Mouse (Mus musculus) MEL (cell line): ENCODE results near the gene Pard6a. TPM values are rescaled to one million over a fixed set of nuclear protein-coding genes. Genes with fewer than 3 reads are reported as not detected.

Source experiments
- DNase-seq: peaks from one replicate; pipeline ENCODE4 v3.0.0; 2011; ENCODE audit warnings: low read depth, low spot score
- H3K27ac ChIP-seq: 2 replicates; pipeline ENCODE4 v1.5.1; 2012; ENCODE audit warnings: low read depth, mild to moderate bottlenecking, control low read depth, low read length, moderate library complexity; ENCODE audit not compliant: control insufficient read depth
- H3K27me3 ChIP-seq, 2 experiments: fragments of 150-350 bp in 1 of 2; sonication (generic) in 1 of 2; 2 replicates each; pipeline ENCODE4 v1.6.1; 2012; ENCODE audit warnings: low read length in 2 of 2, mild to moderate bottlenecking in 2 of 2, improper control_type of control experiment in 1 of 2, moderate library complexity in 1 of 2; ENCODE audit not compliant: insufficient read depth in 2 of 2, control insufficient read depth in 1 of 2
- H3K36me3 ChIP-seq, 2 experiments: 2 replicates each; pipeline ENCODE4 v1.6.1; 2012 to 2014; ENCODE audit warnings: low read length in 2 of 2, improper control_type of control experiment in 1 of 2, inconsistent platforms in 1 of 2, mild to moderate bottlenecking in 1 of 2; ENCODE audit not compliant: insufficient read depth in 2 of 2, control insufficient read depth in 1 of 2
- H3K4me1 ChIP-seq, 2 experiments: fragments of 150-350 bp in 1 of 2; sonication (generic) in 1 of 2; 2 replicates each; pipeline ENCODE4 v1.6.1; 2012; ENCODE audit warnings: low read length in 2 of 2, improper control_type of control experiment in 1 of 2, mild to moderate bottlenecking in 1 of 2; ENCODE audit not compliant: insufficient read depth in 2 of 2, control insufficient read depth in 1 of 2
- H3K4me3 ChIP-seq, 2 experiments: fragments of 150-350 bp in 1 of 2; sonication (generic) in 1 of 2; 2 replicates each; pipeline ENCODE4 v1.5.1; 2012; ENCODE audit warnings: low read depth in 2 of 2, low read length in 2 of 2, mild to moderate bottlenecking in 2 of 2, moderate library complexity in 2 of 2, control low read depth in 1 of 2, improper control_type of control experiment in 1 of 2; ENCODE audit not compliant: control insufficient read depth in 1 of 2, insufficient read depth in 1 of 2
- H3K79me2 ChIP-seq: 2 replicates; pipeline ENCODE4 v1.6.1; 2012; ENCODE audit warnings: mild to moderate bottlenecking, low read length, moderate library complexity; ENCODE audit not compliant: control insufficient read depth, poor library complexity, insufficient read depth
- H3K9ac ChIP-seq: 2 replicates; pipeline ENCODE4 v1.6.1; 2012; ENCODE audit warnings: low read depth, mild to moderate bottlenecking, control low read depth, low read length, moderate library complexity; ENCODE audit not compliant: control insufficient read depth, poor library complexity, severe bottlenecking
- H3K9me3 ChIP-seq: fragments of 150-350 bp; sonication (generic); replicated peaks from 2 replicates; pipeline ENCODE4 v1.6.1; 2012; ENCODE audit warnings: mild to moderate bottlenecking, low read length, improper control_type of control experiment, moderate library complexity; ENCODE audit not compliant: insufficient read depth
- BHLHE40 ChIP-seq: IDR thresholded peaks from 2 replicates; pipeline ENCODE4 v1.6.1; 2012; ENCODE audit warnings: low read depth, mild to moderate bottlenecking, inconsistent platforms, low read length, improper control_type of control experiment, borderline replicate concordance
- CHD1 ChIP-seq: IDR thresholded peaks from 2 replicates; pipeline ENCODE4 v1.6.1; 2012; ENCODE audit warnings: low read depth, mild to moderate bottlenecking, inconsistent platforms, low read length, improper control_type of control experiment
- CTCF ChIP-seq, 3 experiments: IDR thresholded peaks in 2 of 3; conservative IDR thresholded peaks in 1 of 3; 2 replicates each; pipeline ENCODE4 v1.5.1; 2011 to 2012; ENCODE audit warnings: low read length in 3 of 3, low read depth in 2 of 3, mild to moderate bottlenecking in 2 of 3, improper control_type of control experiment in 1 of 3, inconsistent platforms in 1 of 3, mixed read lengths in 1 of 3, moderate library complexity in 1 of 3; ENCODE audit not compliant: control insufficient read depth in 1 of 3, insufficient read depth in 1 of 3, poor library complexity in 1 of 3, severe bottlenecking in 1 of 3
- E2F4 ChIP-seq: IDR thresholded peaks from 2 replicates; pipeline ENCODE4 v1.6.1; 2011; ENCODE audit warnings: low read depth, low read length, improper control_type of control experiment, borderline replicate concordance
- ELF1 ChIP-seq: IDR thresholded peaks from 2 replicates; pipeline ENCODE4 v1.6.1; 2014; ENCODE audit warnings: low read depth, mild to moderate bottlenecking, inconsistent platforms, low read length, improper control_type of control experiment, moderate library complexity
- EP300 ChIP-seq, 2 experiments: IDR thresholded peaks; 2 replicates each; pipeline ENCODE4 v1.6.1; 2011; ENCODE audit warnings: improper control_type of control experiment in 2 of 2, low read length in 2 of 2, low read depth in 1 of 2, mild to moderate bottlenecking in 1 of 2
- GABPA ChIP-seq: IDR thresholded peaks from 2 replicates; pipeline ENCODE4 v1.6.1; 2012; ENCODE audit warnings: low read depth, mild to moderate bottlenecking, inconsistent platforms, low read length, improper control_type of control experiment, moderate library complexity
- GATA1 ChIP-seq: IDR thresholded peaks from 2 replicates; pipeline ENCODE4 v1.6.1; 2011; ENCODE audit warnings: low read depth, low read length, improper control_type of control experiment
- HCFC1 ChIP-seq: IDR thresholded peaks from 2 replicates; pipeline ENCODE4 v1.6.1; 2012; ENCODE audit warnings: low read depth, mild to moderate bottlenecking, inconsistent platforms, low read length, improper control_type of control experiment, moderate library complexity
- JUND ChIP-seq: IDR thresholded peaks from 2 replicates; pipeline ENCODE4 v1.6.1; 2011; ENCODE audit warnings: low read depth, mild to moderate bottlenecking, improper control_type of control experiment, low read length
- KAT2A ChIP-seq: conservative IDR thresholded peaks from 2 replicates; pipeline ENCODE4 v1.6.1; 2012; ENCODE audit warnings: low read depth, low read length, improper control_type of control experiment, inconsistent platforms
- MAFK ChIP-seq: IDR thresholded peaks from 2 replicates; pipeline ENCODE4 v1.6.1; 2011; ENCODE audit warnings: low read depth, mild to moderate bottlenecking, low read length, improper control_type of control experiment, borderline replicate concordance
- MAX ChIP-seq: IDR thresholded peaks from 2 replicates; pipeline ENCODE4 v1.6.1; 2011; ENCODE audit warnings: low read length, improper control_type of control experiment
- MAZ ChIP-seq: IDR thresholded peaks from 2 replicates; pipeline ENCODE4 v1.6.1; 2012; ENCODE audit warnings: low read depth, mild to moderate bottlenecking, inconsistent platforms, low read length, improper control_type of control experiment
- MXI1 ChIP-seq: IDR thresholded peaks from 2 replicates; pipeline ENCODE4 v1.6.1; 2011; ENCODE audit warnings: mild to moderate bottlenecking, low read depth, low read length, improper control_type of control experiment
- MYB ChIP-seq: IDR thresholded peaks from 2 replicates; pipeline ENCODE4 v1.6.1; 2011; ENCODE audit warnings: mild to moderate bottlenecking, low read depth, low read length, improper control_type of control experiment
- MYC ChIP-seq: IDR thresholded peaks from 2 replicates; pipeline ENCODE4 v1.6.1; 2011; ENCODE audit warnings: low read depth, mild to moderate bottlenecking, low read length, improper control_type of control experiment, moderate library complexity
- NELFE ChIP-seq: IDR thresholded peaks from 2 replicates; pipeline ENCODE4 v1.6.1; 2011; ENCODE audit warnings: low read depth, low read length, improper control_type of control experiment
- POLR2A ChIP-seq, 2 experiments: IDR thresholded peaks; 2 replicates each; pipeline ENCODE4 v1.6.1; 2011 to 2012; ENCODE audit warnings: low read length in 2 of 2, mild to moderate bottlenecking in 2 of 2, control low read depth in 1 of 2, improper control_type of control experiment in 1 of 2, low read depth in 1 of 2, moderate library complexity in 1 of 2; ENCODE audit not compliant: control insufficient read depth in 1 of 2, insufficient read depth in 1 of 2, poor library complexity in 1 of 2
- RCOR1 ChIP-seq: IDR thresholded peaks from 2 replicates; pipeline ENCODE4 v1.6.1; 2012; ENCODE audit warnings: low read depth, mild to moderate bottlenecking, inconsistent platforms, low read length, improper control_type of control experiment
- SIN3A ChIP-seq: IDR thresholded peaks from 2 replicates; pipeline ENCODE4 v1.6.1; 2012; ENCODE audit warnings: low read length, improper control_type of control experiment, inconsistent platforms
- SMC3 ChIP-seq: IDR thresholded peaks from 2 replicates; pipeline ENCODE4 v1.6.1; 2011; ENCODE audit warnings: low read depth, low read length, improper control_type of control experiment
- TCF12 ChIP-seq: IDR thresholded peaks from 2 replicates; pipeline ENCODE4 v1.6.1; 2014; ENCODE audit warnings: low read depth, mild to moderate bottlenecking, inconsistent platforms, low read length, improper control_type of control experiment, moderate library complexity
- UBTF ChIP-seq: IDR thresholded peaks from 2 replicates; pipeline ENCODE4 v1.6.1; 2012; ENCODE audit warnings: low read depth, mild to moderate bottlenecking, inconsistent platforms, low read length, improper control_type of control experiment, moderate library complexity, borderline replicate concordance; ENCODE audit not compliant: insufficient read depth
- USF1 ChIP-seq: IDR thresholded peaks from 2 replicates; pipeline ENCODE4 v1.6.1; 2014; ENCODE audit warnings: low read depth, mild to moderate bottlenecking, inconsistent platforms, low read length, improper control_type of control experiment, moderate library complexity
- ZC3H11A ChIP-seq: IDR thresholded peaks from 2 replicates; pipeline ENCODE4 v1.6.1; 2012; ENCODE audit warnings: low read depth, mild to moderate bottlenecking, inconsistent platforms, low read length, improper control_type of control experiment
- ZMIZ1 ChIP-seq: IDR thresholded peaks from 2 replicates; pipeline ENCODE4 v1.6.1; 2012; ENCODE audit warnings: low read depth, mild to moderate bottlenecking, inconsistent platforms, low read length, improper control_type of control experiment, moderate library complexity
- ZNF384 ChIP-seq: IDR thresholded peaks from 2 replicates; pipeline ENCODE4 v1.6.1; 2012; ENCODE audit warnings: low read depth, mild to moderate bottlenecking, inconsistent platforms, low read length, improper control_type of control experiment
- polyA plus RNA-seq, 2 experiments: library from polyadenylated mRNA; stranded (reverse) in 1 of 2; unstranded in 1 of 2; fragments of >175 nt in 1 of 2; fragments of >200 nt in 1 of 2; gene quantifications; 2 replicates each; pipeline versions ENCODE4 v1.2.1 to v1.2.4; 2012; ENCODE audit warnings: low replicate concordance in 2 of 2, low read depth in 1 of 2; ENCODE audit not compliant: insufficient read length in 2 of 2, insufficient read depth in 1 of 2, missing spikeins in 1 of 2
- total RNA-seq: library from RNA; depleted of rRNA; stranded (reverse); fragments of 300-350 nt; gene quantifications from 2 replicates; pipeline ENCODE4 v1.2.3, GENCODE M21; 2012

Gene Pard6a
- total and polyA plus RNA-seq, 3 experiments, result 12.3 to 20.5 TPM; not detected in 1

DNA sequence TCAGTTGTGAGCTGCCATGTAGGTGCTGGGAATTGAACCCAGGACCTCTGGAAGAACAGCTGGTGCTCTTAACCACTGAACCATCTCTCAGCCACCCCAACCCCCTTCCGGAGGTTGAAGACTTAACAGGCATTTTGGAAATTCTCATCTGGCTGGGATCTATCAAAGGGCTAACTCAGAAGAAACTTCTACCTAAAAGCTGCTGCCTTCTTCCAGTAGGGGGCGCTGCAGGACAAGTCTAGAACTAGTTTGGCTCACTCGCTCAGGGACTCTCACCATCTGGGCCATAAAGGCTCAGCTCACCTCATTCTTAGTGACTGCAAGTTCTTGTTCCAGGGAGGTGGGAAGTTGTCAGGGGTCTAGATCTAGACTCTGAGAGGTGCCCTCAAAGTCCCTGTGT lies 13.2 kb downstream of the Pard6a start (continued):
- no peak for TF ChIP-seq MYB
- no peak for TF ChIP-seq CHD1
- no peak for TF ChIP-seq KAT2A
- no peak for TF ChIP-seq UBTF
- no peak for TF ChIP-seq EP300 (IDR thresholded peaks at IDR 0.05; ENCODE audit: low read depth in 1 of 2, low read length in 2 of 2)
- no peak for TF ChIP-seq ZMIZ1
- TF ChIP-seq MXI1, result no peak
- no peak for TF ChIP-seq ZNF384
- no peak for TF ChIP-seq TCF12
- TF ChIP-seq MAFK, result no peak
- TF ChIP-seq POLR2A (IDR thresholded peaks at IDR 0.05; ENCODE audit: control insufficient read depth in 1 of 2, insufficient read depth in 1 of 2, low read depth in 1 of 2, low read length in 2 of 2, poor library complexity in 1 of 2), result no peak
- TF ChIP-seq ELF1, result no peak
- peak; percentile 85 for TF ChIP-seq ZC3H11A
- TF ChIP-seq USF1, result no peak
- no peak for TF ChIP-seq NELFE
- TF ChIP-seq RCOR1, result no peak

DNA sequence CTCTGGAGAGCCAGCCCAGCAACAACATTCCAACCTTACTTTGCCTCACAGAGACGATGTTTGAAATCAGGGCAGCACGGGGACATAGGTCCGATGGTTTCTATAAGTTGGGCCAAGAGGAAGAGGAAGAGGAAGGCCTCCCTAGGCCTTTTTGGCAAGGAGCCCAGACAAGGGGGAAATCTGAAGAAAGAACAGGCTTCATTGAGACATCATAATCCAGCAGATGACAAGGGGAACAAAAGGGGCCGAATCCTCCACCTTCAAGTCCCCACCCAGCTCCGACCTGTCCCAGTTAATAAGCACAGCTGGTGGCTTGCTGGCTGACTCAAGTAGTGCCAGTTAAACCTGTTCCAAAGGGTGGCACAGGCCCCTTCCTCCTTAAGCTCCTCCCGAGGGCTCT lies 14.1 kb downstream of the Pard6a start:
- H3K79me2 ChIP-seq, result no peaks in the 10 kb centered on the region
- TF ChIP-seq RCOR1, result 0 out of 2 replicates have a peak, but pooled peaks have one; percentile 59
- TF ChIP-seq SIN3A, result 0 out of 2 replicates have a peak, but pooled peaks have one; percentile 40
- TF ChIP-seq EP300 (IDR thresholded peaks at IDR 0.05; ENCODE audit: low read depth in 1 of 2, low read length in 2 of 2), result peak in 1 of 2 experiments; percentile 55; a peak in 1 of 4 replicates
- no peak for TF ChIP-seq MXI1
- no peaks in the 10 kb centered on the region for H3K27me3 ChIP-seq
- DNase-seq, result peak; percentile 82
- 0 out of 4 replicates have a peak, but pooled peaks cover 0 to 2% of the 10 kb centered on the region in 2 experiments for H3K36me3 ChIP-seq
- no peak overlapping the region for H3K9ac ChIP-seq
- no peak overlapping the region for H3K4me3 ChIP-seq
- H3K27ac ChIP-seq, result no peak overlapping the region
- no peaks in the 10 kb centered on the region for H3K9me3 ChIP-seq
- no peaks in the 10 kb centered on the region; a peak in 2 of 4 replicates for H3K4me1 ChIP-seq

DNA sequence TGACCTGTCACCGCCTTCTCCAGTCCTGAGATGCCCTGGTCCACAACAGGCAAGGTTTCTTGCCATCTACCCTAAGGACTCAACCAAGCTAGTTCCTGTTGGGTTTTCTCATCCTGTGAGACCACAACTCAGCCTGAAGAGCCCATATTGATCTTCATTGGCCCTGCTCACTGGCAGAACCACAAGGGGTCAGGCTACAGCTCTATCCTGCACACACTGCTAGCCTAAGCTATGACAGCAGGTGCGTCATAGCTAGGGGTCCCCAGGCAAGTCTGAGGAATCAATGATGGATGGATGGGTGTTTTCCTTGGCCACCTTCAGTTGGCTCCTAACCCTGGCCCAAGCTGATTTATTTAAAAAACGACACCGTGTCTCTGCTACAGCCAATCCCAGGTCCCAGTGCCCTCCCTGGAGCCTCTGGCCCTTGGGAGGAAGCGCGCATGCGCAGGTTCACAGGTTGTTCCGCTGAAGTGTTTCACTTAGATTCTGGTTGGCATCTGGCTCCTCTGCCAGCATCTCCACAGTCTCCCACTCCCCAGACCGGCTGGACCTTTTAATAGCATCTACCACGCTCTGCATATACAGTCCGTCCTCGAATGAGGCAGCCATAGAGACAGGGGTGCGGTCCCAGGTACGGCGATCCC lies 15.5 kb downstream of the Pard6a start:
- no peaks in the 10 kb centered on the region for H3K79me2 ChIP-seq
- TF ChIP-seq GATA1 (no peak), EP300 (IDR thresholded peaks at IDR 0.05; ENCODE audit: low read depth in 1 of 2, low read length in 2 of 2) (no peak), MAFK (no peak), ZNF384 (no peak), ZC3H11A (no peak), E2F4 (no peak), USF1 (no peak), CTCF (IDR thresholded peaks at IDR 0.05 in 2 of 3, conservative IDR thresholded peaks at IDR 0.05 in 1 of 3; ENCODE audit: control insufficient read depth in 1 of 3, insufficient read depth in 1 of 3, low read depth in 2 of 3, low read length in 3 of 3, poor library complexity in 1 of 3, severe bottlenecking in 1 of 3) (no peak; a peak in 1 of 6 replicates), MXI1 (no peak), MAX (no peak), ZMIZ1 (no peak), SMC3 (no peak), BHLHE40 (no peak), TCF12 (no peak), MYC (no peak), MAZ (no peak), GABPA (no peak), JUND (no peak), HCFC1 (no peak)
- 0 out of 4 replicates have a peak, but pooled peaks cover 0 to 2% of the 10 kb centered on the region in 2 experiments for H3K36me3 ChIP-seq

More for the DNA sequence above, 15.5 kb downstream of the Pard6a start:
- Histone ChIP-seq H3K27me3 (no peaks in the 10 kb centered on the region), H3K4me3 (no peak overlapping the region), H3K9ac (no peak overlapping the region), H3K4me1 (no peaks in the 10 kb centered on the region; a peak in 2 of 4 replicates), H3K27ac (no peak overlapping the region), H3K9me3 (no peaks in the 10 kb centered on the region)
- DNase-seq, result no peak
